Mouse (Mus musculus) erythroblast, embryonic 14.5 days (primary cell): ENCODE measurements around the gene Tm6sf1.

Experiments used
- GATA1 ChIP-seq: IDR thresholded peaks from 2 replicates; pipeline ENCODE4 v1.6.1; 2012; ENCODE audit warnings: low read length, inconsistent platforms, mixed read lengths
- TAL1 ChIP-seq: IDR thresholded peaks from 3 replicates; pipeline ENCODE4 v1.6.1; 2012; ENCODE audit warnings: low read length, inconsistent platforms, mixed read lengths

GRCm38 (mm10) chr7:81872493-81873013 is 13.8 kb downstream of the Tm6sf1 start:
- TF ChIP-seq GATA1 (no peak), TAL1 (no peak)
